Mouse (Mus musculus): ENCODE results near the gene Znrf2. TPM values are rescaled to one million over a fixed set of nuclear protein-coding genes. Genes with fewer than 3 reads are reported as not detected.

Znrf2 gene
- polyA plus RNA-seq, 1 experiment from 2014 or later, result 6.2 TPM

- ATAC-seq, result no peak
- Histone ChIP-seq H3K4me2 (ENCODE audit: low read length) (no peak overlapping the region), H3K4me3 (ENCODE audit: low read depth, low read length) (no peak overlapping the region), H3K9me3 (replicated peaks; ENCODE audit: control insufficient read depth, low read length, poor library complexity, severe bottlenecking) (no peaks in the 10 kb centered on the region), H3K9ac (ENCODE audit: low read depth, low read length) (no peak overlapping the region), H3K27ac (ENCODE audit: low read length) (no peak overlapping the region), H3K4me1 (ENCODE audit: control insufficient read depth, insufficient read depth, low read length) (no peaks in the 10 kb centered on the region), H3K27me3 (ENCODE audit: control insufficient read depth, insufficient read depth, low read depth, low read length) (no peaks in the 10 kb centered on the region), H3K36me3 (ENCODE audit: control insufficient read depth, insufficient read depth, low read length) (no peaks in the 10 kb centered on the region)
- WGBS, result 53% methylated on average over 5 of the region's 5 CpGs
Measured at GRCm38 (mm10) chr6:54876782-54877181, 60.1 kb downstream of the Znrf2 start.

- ATAC-seq, result no peak
- WGBS, result 93% methylated on average over 3 of the region's 3 CpGs
- H3K4me2 ChIP-seq (ENCODE audit: low read length), result no peak overlapping the region
- no peak overlapping the region for H3K9ac ChIP-seq (ENCODE audit: low read depth, low read length)
- no peaks in the 10 kb centered on the region for H3K9me3 ChIP-seq (replicated peaks; ENCODE audit: control insufficient read depth, low read length, poor library complexity, severe bottlenecking)
- H3K27me3 ChIP-seq (ENCODE audit: control insufficient read depth, insufficient read depth, low read depth, low read length), result no peaks in the 10 kb centered on the region
- H3K4me3 ChIP-seq (ENCODE audit: low read depth, low read length), result no peak overlapping the region
- H3K4me1 ChIP-seq (ENCODE audit: control insufficient read depth, insufficient read depth, low read length), result no peaks in the 10 kb centered on the region
- H3K36me3 ChIP-seq (ENCODE audit: control insufficient read depth, insufficient read depth, low read length), result no peaks in the 10 kb centered on the region
- no peak overlapping the region for H3K27ac ChIP-seq (ENCODE audit: low read length)
Measured at GRCm38 (mm10) chr6:54877651-54878050, 60.9 kb downstream of the Znrf2 start.

GRCm38 (mm10) chr6:54878546-54878945 is 61.8 kb downstream of the Znrf2 start:
- Histone ChIP-seq H3K4me2 (ENCODE audit: low read length) (no peak overlapping the region), H3K4me3 (ENCODE audit: low read depth, low read length) (no peak overlapping the region), H3K4me1 (ENCODE audit: control insufficient read depth, insufficient read depth, low read length) (no peaks in the 10 kb centered on the region), H3K9ac (ENCODE audit: low read depth, low read length) (no peak overlapping the region), H3K27me3 (ENCODE audit: control insufficient read depth, insufficient read depth, low read depth, low read length) (no peaks in the 10 kb centered on the region), H3K9me3 (replicated peaks; ENCODE audit: control insufficient read depth, low read length, poor library complexity, severe bottlenecking) (no peaks in the 10 kb centered on the region), H3K27ac (ENCODE audit: low read length) (no peak overlapping the region), H3K36me3 (ENCODE audit: control insufficient read depth, insufficient read depth, low read length) (no peaks in the 10 kb centered on the region)
- ATAC-seq, result no peak

GRCm38 (mm10) chr6:54880086-54880485 is 63.4 kb downstream of the Znrf2 start:
- no peak overlapping the region for H3K4me3 ChIP-seq (ENCODE audit: low read depth, low read length)
- H3K9ac ChIP-seq (ENCODE audit: low read depth, low read length), result no peak overlapping the region
- no peaks in the 10 kb centered on the region for H3K36me3 ChIP-seq (ENCODE audit: control insufficient read depth, insufficient read depth, low read length)
- no peak overlapping the region for H3K27ac ChIP-seq (ENCODE audit: low read length)
- no peak overlapping the region for H3K4me2 ChIP-seq (ENCODE audit: low read length)
- H3K4me1 ChIP-seq (ENCODE audit: control insufficient read depth, insufficient read depth, low read length), result no peaks in the 10 kb centered on the region
- no peaks in the 10 kb centered on the region for H3K9me3 ChIP-seq (replicated peaks; ENCODE audit: control insufficient read depth, low read length, poor library complexity, severe bottlenecking)
- H3K27me3 ChIP-seq (ENCODE audit: control insufficient read depth, insufficient read depth, low read depth, low read length), result no peaks in the 10 kb centered on the region
- ATAC-seq, result no peak
- 94% methylated on average over 4 of the region's 4 CpGs for WGBS

- Histone ChIP-seq H3K27ac (ENCODE audit: low read length) (no peak overlapping the region), H3K36me3 (ENCODE audit: control insufficient read depth, insufficient read depth, low read length) (no peaks in the 10 kb centered on the region), H3K4me2 (ENCODE audit: low read length) (no peak overlapping the region), H3K9ac (ENCODE audit: low read depth, low read length) (no peak overlapping the region), H3K9me3 (replicated peaks; ENCODE audit: control insufficient read depth, low read length, poor library complexity, severe bottlenecking) (no peaks in the 10 kb centered on the region), H3K4me3 (ENCODE audit: low read depth, low read length) (no peak overlapping the region), H3K4me1 (ENCODE audit: control insufficient read depth, insufficient read depth, low read length) (no peaks in the 10 kb centered on the region), H3K27me3 (ENCODE audit: control insufficient read depth, insufficient read depth, low read depth, low read length) (no peaks in the 10 kb centered on the region)
- no peak for ATAC-seq
- WGBS, result 82% methylated on average over 2 of the region's 2 CpGs
Measured at GRCm38 (mm10) chr6:54883424-54883823, 66.7 kb downstream of the Znrf2 start.

- no peaks in the 10 kb centered on the region for H3K36me3 ChIP-seq (ENCODE audit: control insufficient read depth, insufficient read depth, low read length)
- WGBS, result 64% methylated on average over 7 of the region's 7 CpGs
- no peaks in the 10 kb centered on the region for H3K27me3 ChIP-seq (ENCODE audit: control insufficient read depth, insufficient read depth, low read depth, low read length)
- H3K4me1 ChIP-seq (ENCODE audit: control insufficient read depth, insufficient read depth, low read length), result peaks cover 3% of the 10 kb centered on the region; the same call in 1 of the 2 replicates
- no peak overlapping the region for H3K4me3 ChIP-seq (ENCODE audit: low read depth, low read length)
- no peak overlapping the region for H3K27ac ChIP-seq (ENCODE audit: low read length)
- no peak for ATAC-seq
- no peak overlapping the region for H3K4me2 ChIP-seq (ENCODE audit: low read length)
- no peaks in the 10 kb centered on the region for H3K9me3 ChIP-seq (replicated peaks; ENCODE audit: control insufficient read depth, low read length, poor library complexity, severe bottlenecking)
- no peak overlapping the region for H3K9ac ChIP-seq (ENCODE audit: low read depth, low read length)
Measured at GRCm38 (mm10) chr6:54886195-54886594, 69.5 kb downstream of the Znrf2 start.

- no peaks in the 10 kb centered on the region for H3K36me3 ChIP-seq (ENCODE audit: control insufficient read depth, insufficient read depth, low read length)
- 41% methylated on average over 9 of the region's 9 CpGs for WGBS
- H3K9ac ChIP-seq (ENCODE audit: low read depth, low read length), result no peak overlapping the region
- H3K4me2 ChIP-seq (ENCODE audit: low read length), result no peak overlapping the region
- no peak for ATAC-seq
- no peaks in the 10 kb centered on the region for H3K9me3 ChIP-seq (replicated peaks; ENCODE audit: control insufficient read depth, low read length, poor library complexity, severe bottlenecking)
- no peaks in the 10 kb centered on the region for H3K27me3 ChIP-seq (ENCODE audit: control insufficient read depth, insufficient read depth, low read depth, low read length)
- peaks cover 3% of the 10 kb centered on the region; the same call in 1 of the 2 replicates for H3K4me1 ChIP-seq (ENCODE audit: control insufficient read depth, insufficient read depth, low read length)
- H3K4me3 ChIP-seq (ENCODE audit: low read depth, low read length), result no peak overlapping the region
- no peak overlapping the region for H3K27ac ChIP-seq (ENCODE audit: low read length)
Measured at GRCm38 (mm10) chr6:54890221-54890620, 73.5 kb downstream of the Znrf2 start.

GRCm38 (mm10) chr6:54891384-54891783 is 74.7 kb downstream of the Znrf2 start:
- Histone ChIP-seq H3K4me2 (ENCODE audit: low read length) (no peak overlapping the region), H3K4me1 (ENCODE audit: control insufficient read depth, insufficient read depth, low read length) (peaks cover 3% of the 10 kb centered on the region; the same call in 1 of the 2 replicates), H3K9ac (ENCODE audit: low read depth, low read length) (no peak overlapping the region), H3K27ac (ENCODE audit: low read length) (no peak overlapping the region), H3K4me3 (ENCODE audit: low read depth, low read length) (no peak overlapping the region), H3K36me3 (ENCODE audit: control insufficient read depth, insufficient read depth, low read length) (no peaks in the 10 kb centered on the region), H3K9me3 (replicated peaks; ENCODE audit: control insufficient read depth, low read length, poor library complexity, severe bottlenecking) (no peaks in the 10 kb centered on the region), H3K27me3 (ENCODE audit: control insufficient read depth, insufficient read depth, low read depth, low read length) (no peaks in the 10 kb centered on the region)
- ATAC-seq, result no peak
- 95% methylated on average over 3 of the region's 3 CpGs for WGBS

- ATAC-seq, result no peak
- Histone ChIP-seq H3K27me3 (ENCODE audit: control insufficient read depth, insufficient read depth, low read depth, low read length) (no peaks in the 10 kb centered on the region), H3K4me3 (ENCODE audit: low read depth, low read length) (no peak overlapping the region), H3K9ac (ENCODE audit: low read depth, low read length) (no peak overlapping the region), H3K27ac (ENCODE audit: low read length) (no peak overlapping the region), H3K36me3 (ENCODE audit: control insufficient read depth, insufficient read depth, low read length) (no peaks in the 10 kb centered on the region), H3K4me1 (ENCODE audit: control insufficient read depth, insufficient read depth, low read length) (no peaks in the 10 kb centered on the region), H3K9me3 (replicated peaks; ENCODE audit: control insufficient read depth, low read length, poor library complexity, severe bottlenecking) (no peaks in the 10 kb centered on the region), H3K4me2 (ENCODE audit: low read length) (no peak overlapping the region)
- 94% methylated on average over 2 of the region's 2 CpGs for WGBS
Measured at GRCm38 (mm10) chr6:54900256-54900655, 83.5 kb downstream of the Znrf2 start.

GRCm38 (mm10) chr6:54902547-54902946 is 85.8 kb downstream of the Znrf2 start:
- no peak for ATAC-seq
- Histone ChIP-seq H3K27ac (ENCODE audit: low read length) (no peak overlapping the region), H3K4me3 (ENCODE audit: low read depth, low read length) (no peak overlapping the region), H3K27me3 (ENCODE audit: control insufficient read depth, insufficient read depth, low read depth, low read length) (no peaks in the 10 kb centered on the region), H3K9ac (ENCODE audit: low read depth, low read length) (no peak overlapping the region), H3K4me1 (ENCODE audit: control insufficient read depth, insufficient read depth, low read length) (no peaks in the 10 kb centered on the region), H3K9me3 (replicated peaks; ENCODE audit: control insufficient read depth, low read length, poor library complexity, severe bottlenecking) (no peaks in the 10 kb centered on the region), H3K4me2 (ENCODE audit: low read length) (no peak overlapping the region), H3K36me3 (ENCODE audit: control insufficient read depth, insufficient read depth, low read length) (no peaks in the 10 kb centered on the region)
- 94% methylated on average over 2 of the region's 2 CpGs for WGBS
